Mouse (Mus musculus): ENCODE results near the gene Pitpnc1.

DNA sequence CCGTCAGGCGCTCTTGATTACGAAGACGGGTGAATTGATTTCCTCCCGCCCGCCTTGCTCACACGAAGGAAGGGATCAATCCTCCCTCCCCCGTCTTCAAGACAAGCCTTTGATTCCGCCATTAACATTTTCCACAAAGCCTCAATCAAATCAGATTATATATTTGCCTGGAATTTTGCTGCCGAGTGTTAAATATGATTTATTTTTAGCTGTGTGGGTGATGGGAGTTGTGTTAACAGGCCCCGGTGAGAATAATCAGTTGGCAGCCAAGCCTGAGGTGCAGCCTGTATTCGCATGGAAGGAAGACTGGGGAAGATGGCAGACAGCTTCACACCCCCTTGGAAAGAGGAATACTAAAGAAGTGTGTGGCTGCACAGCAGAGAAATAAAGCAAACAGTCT lies 46.3 kb downstream of the Pitpnc1 start:
- TF ChIP-seq CTCF (IDR thresholded peaks at IDR 0.05; ENCODE audit: low read depth): no peak
- no peak for TF ChIP-seq EP300 (IDR thresholded peaks at IDR 0.05; ENCODE audit: low read depth)
